Mouse (Mus musculus) spleen, postnatal 14 days (tissue): ENCODE measurements around the gene Myh4.

Experiments used
- DNase-seq, 2 experiments: peaks; one replicate each; pipeline ENCODE4 v3.0.0; 2021 to 2022; ENCODE audit warnings: low spot score in 2 of 2

The Myh4 gene

GRCm38 (mm10) chr11:67237481-67238079 is at the start of gene Myh4:
Myh4 (plus strand) TSS chr11:67238029.
- no peak for DNase-seq

- no peak for DNase-seq
These were observed 47.5 kb upstream of the Myh4 start for GRCm38 (mm10) chr11:67190316-67190715.

DNA sequence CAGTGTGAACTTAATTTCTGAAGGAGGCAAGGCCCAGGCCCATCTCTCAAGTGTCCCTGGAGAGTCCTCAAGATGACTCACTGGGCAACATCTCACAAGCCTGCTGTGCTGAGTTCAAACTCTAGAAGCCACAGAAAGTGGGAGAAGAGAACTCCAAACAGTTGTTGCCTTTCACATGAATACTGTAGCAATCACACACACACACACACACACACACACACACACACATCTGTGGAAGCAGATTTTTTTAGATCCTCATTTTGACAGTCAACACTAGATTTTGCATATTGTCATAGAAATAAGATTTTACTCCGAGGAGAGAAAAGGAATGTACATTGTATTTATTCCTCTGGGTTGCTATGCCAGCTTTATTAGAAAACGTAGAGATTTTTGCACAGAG is 47.0 kb upstream of the Myh4 start:
- no peak for DNase-seq

DNA sequence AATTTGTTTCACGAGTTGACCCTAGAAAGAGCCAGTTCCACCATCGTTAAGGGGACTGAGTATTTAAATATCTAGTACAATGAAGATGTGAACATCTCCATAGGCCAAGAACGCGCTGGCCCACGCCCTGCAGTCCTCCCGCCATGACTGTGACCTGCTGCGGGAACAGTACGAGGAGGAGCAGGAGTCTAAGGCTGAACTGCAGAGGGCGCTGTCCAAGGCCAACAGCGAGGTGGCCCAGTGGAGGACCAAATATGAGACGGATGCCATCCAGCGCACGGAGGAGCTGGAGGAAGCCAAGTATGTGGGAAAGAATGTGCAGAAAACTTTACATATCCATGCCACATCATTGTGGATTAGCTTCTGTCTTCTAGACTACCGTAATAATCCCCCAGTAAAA is 46.3 kb upstream of the Myh4 start:
- DNase-seq, result no peak

- no peak for DNase-seq
These were observed 38.5 kb upstream of the Myh4 start for GRCm38 (mm10) chr11:67199321-67199720.

GRCm38 (mm10) chr11:67199752-67200151 is 38.1 kb upstream of the Myh4 start, which contains the start of gene Myh1:
Myh1 (plus strand) TSS chr11:67200052.
- no peak for DNase-seq

GRCm38 (mm10) chr11:67204766-67205165 is 33.1 kb upstream of the Myh4 start:
- no peak for DNase-seq

- DNase-seq, result no peak
These were observed 16.0 kb upstream of the Myh4 start for GRCm38 (mm10) chr11:67221803-67222202.

DNA sequence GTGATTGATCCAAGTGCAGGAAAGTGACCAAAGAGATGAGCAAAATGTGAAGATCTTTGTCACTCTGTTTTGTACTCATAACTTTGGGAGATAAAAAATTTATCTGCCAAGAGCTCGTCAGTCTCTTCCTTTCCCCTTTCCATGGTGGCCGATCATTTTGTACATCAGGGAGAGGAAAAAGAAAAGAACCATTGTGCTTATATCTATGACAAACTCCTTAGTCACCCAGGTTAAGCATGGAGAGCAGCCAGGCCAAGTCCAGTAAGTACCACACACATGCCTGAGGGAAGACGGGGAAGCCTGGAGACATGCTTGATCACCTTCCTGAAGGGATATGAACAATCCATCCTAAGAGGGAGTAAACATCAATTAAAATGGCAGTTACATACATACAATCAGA is 13.4 kb upstream of the Myh4 start:
- no peak for DNase-seq

DNA sequence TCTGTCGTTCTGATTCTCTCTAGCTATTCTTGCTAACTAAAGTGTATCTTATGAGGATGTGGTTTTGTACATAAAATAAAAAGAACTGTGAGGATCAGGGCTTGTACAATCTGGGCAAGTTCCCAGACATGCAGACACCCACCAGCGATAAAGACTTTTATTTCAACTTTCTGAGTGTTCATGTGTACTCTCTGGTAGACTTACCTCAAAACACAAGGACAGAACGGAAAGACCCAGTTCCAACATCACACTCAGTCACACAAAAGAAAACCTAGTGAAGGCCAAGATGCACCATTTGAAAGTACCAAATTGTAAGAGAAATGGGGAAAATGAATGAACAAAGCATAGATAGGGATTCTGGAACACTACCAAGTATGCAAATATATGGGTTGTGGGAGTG is 9.1 kb upstream of the Myh4 start:
- no peak for DNase-seq

DNA sequence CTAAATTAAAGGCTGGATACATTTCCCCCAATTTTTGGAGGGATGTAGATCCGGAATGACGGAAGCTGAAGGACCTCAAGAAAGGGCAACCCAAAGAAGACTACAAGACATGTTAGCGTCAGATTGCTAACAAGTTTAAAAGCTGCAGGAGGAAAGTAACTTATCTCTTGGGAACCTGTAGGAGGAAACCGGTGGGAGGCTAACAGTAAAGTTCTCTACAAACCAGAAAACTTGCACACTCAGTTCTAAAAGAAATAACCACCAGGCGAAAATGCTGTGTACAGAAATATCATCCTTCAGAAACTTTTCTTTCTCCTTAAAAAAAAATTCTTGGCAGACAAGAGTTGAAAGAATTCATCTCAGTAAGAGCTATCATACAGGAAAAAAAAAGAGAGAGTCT is 8.7 kb upstream of the Myh4 start:
- no peak for DNase-seq

DNA sequence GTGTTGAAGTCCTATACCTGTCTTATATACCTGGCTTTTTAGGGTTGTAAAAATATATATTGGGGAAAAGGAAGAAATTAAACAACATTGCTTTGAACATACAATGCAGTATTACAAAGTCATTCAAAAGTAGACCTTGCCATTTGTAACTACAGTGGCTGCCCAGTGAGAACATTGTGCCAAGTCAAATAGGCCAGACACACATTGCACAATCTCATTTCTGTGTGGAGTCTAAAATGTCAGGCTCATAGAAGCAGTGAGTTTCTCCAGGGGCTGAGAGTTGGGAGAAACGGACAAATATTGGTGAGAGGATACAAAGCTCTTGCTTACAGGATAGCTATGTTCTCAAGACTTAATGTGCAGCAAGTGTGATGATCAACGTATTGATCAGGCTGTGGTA is 7.9 kb upstream of the Myh4 start:
- DNase-seq, result no peak

DNA sequence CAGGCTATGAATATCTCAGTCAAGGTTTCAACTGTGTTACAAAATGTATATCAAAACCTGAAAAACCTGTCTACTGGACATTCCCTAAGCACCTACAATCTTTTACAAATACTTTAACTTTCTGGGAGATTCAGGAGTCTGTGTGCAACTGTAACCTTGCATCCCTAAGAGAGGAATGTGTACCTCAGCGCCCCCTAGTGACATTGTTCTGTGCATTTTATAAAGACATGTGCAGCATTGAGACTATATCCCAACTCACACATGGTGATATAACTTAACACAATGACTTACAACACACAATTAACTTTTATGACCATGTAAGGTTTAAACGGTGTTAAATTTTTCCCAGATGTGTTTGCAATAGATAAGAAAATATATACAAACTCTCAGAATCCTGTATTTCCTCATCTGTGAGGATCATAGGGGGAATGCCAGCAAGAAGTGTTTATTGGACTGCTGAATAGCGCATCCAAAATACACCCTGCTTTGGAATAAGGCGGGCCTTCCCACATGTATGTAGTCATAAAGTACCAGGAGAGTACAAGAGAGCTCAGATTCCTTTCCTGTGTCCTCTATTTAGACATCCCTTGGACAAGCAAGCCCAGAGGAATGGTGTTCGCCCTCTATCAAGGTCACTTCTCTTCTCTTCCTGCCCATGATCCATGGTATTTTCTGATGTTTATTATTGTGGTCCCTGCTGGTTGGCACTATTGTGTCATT is 2.0 kb upstream of the Myh4 start:
- no peak for DNase-seq

DNA sequence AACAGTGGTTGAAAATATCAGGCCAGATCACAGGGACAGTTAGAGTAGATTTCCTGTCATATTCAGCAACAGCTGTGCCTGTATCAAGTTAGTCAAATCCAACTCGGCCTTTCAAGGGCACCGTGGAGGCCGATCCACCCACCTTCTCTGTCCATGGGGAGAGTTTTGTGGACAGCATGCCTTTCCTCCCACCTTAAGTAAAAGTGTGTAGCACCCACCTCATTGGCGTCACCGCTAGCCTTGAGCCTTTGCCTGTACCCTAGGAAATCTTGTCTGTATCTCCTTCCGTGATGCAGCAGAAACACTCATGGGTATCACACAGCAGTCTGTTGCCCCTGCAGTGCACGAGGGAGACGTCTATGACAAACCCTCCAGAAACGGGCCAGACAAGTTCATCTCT is 1.0 kb upstream of the Myh4 start:
- no peak for DNase-seq

- no peak for DNase-seq
These were observed 3.2 kb downstream of the Myh4 start for GRCm38 (mm10) chr11:67241051-67241450.

DNA sequence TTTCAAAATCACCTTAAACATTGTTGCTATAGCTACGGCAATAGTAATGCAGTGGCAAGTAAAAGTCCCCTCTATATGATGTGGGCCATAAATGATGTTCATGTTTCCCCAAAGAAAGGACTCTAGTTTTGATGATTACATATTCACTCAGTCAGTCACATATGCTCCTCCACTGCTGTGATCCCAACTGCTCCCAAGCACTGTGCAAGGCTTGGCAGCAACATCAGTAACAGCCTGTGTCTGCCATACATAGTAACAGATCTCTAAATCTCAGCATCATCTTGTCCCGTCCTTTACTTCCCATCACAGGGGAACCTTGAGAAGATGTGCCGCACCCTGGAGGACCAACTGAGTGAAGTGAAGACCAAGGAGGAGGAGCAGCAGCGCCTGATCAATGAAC is 15.9 kb downstream of the Myh4 start:
- no peak for DNase-seq

DNA sequence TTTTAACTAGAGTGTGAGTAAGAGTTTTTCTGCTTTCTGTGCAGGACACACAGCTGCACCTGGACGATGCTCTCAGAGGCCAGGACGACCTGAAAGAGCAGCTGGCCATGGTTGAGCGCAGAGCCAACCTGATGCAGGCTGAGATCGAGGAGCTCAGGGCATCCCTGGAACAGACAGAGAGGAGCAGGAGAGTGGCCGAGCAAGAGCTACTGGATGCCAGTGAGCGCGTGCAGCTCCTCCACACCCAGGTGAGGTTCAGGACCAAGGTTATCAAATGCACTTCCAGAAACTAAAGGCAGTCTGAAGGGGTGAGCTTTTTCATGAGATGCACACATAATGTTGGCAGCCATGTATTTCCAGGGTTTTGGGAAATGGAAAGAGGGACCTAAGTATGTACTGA is 19.2 kb downstream of the Myh4 start:
- DNase-seq, result no peak

GRCm38 (mm10) chr11:67260956-67261355 is 23.1 kb downstream of the Myh4 start:
- DNase-seq, result no peak

DNA sequence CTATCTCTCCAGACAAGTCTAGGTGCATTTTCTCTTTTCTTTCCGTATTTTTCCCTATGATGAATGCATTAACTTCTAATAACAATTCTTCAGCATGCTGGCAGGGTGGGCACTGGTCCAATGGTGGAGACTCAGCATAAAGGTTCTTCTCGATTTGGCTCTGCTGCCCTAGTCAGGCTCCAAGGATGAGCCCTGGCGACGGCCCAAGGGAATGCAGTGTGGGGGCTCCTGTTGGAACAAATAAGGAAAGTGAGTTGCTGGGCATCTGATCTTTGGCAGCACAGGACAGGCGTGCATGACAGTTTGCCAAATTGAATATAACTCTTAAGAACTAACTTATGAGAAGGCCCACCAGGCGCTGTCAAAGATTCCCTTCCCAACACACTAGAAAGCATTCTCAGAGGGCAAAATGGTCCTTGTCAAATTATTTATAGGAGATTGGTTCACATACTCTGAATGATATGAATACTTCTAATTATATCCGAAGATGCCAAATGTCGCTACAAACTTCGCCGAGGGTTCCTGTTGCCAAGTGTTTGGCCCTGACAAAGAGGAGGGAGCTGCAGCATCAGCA is 38.9 kb downstream of the Myh4 start, which contains the start of gene Myh8:
Gene Myh8 (plus strand): TSS at position 524 of the 574 bp plus-strand sequence.
- no peak for DNase-seq

DNA sequence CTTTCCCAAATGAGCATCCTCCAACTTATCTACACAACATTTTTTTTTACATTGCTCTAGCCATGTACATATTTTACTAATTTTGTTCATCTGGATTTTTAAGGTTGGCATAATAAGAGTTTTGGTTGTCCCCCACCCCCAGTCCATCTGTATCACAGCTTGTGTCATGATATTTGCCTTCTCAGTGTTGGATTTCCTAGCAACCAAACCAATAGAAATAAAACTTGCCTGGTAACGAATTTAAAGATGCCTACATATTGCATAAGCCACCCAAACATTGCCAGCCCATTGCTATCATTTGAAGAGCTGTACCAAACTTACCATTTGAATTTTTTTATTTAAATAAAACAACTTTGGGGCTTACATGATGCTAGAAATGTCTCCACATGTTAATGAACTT is 55.6 kb downstream of the Myh4 start:
- no peak for DNase-seq
